Mouse (Mus musculus) liver, embryonic 14.5 days (tissue): Measurements from ENCODE around the gene Defb30. TPM values are rescaled to one million over a fixed set of nuclear protein-coding genes. Genes with fewer than 3 reads are reported as not detected.

Experiments
- ATAC-seq: fragments of 200-750 bp; cut with Nextera tagmentation; 2 replicates; pipeline ENCODE4 v1.8.0; 2017; ENCODE audit warnings: moderate number of reproducible peaks, mild to moderate bottlenecking, moderate library complexity; ENCODE audit not compliant: insufficient read depth
- DNase-seq, 3 experiments: peaks; one replicate each; pipeline ENCODE4 v3.0.0-alpha.2; 2012 to 2013; ENCODE audit warnings: low read depth in 3 of 3, low spot score in 3 of 3
- H3K27ac ChIP-seq: fragments of 300-500 bp; sonication (generic); 2 replicates; pipeline ENCODE4 v1.5.1; 2014; ENCODE audit warnings: moderate library complexity, mild to moderate bottlenecking, control low read depth, inconsistent platforms
- H3K27me3 ChIP-seq: fragments of 300-500 bp; sonication (generic); 2 replicates; pipeline ENCODE4 v1.6.1; 2014; ENCODE audit warnings: mild to moderate bottlenecking, low read length, moderate library complexity; ENCODE audit not compliant: control insufficient read depth, insufficient read depth
- H3K36me3 ChIP-seq: fragments of 300-500 bp; sonication (generic); replicated peaks from 2 replicates; pipeline ENCODE4 v1.6.1; 2014; ENCODE audit warnings: low read depth; ENCODE audit not compliant: control insufficient read depth, insufficient read depth
- H3K4me1 ChIP-seq, 2 experiments: fragments of 200-500 bp in 1 of 2; fragments of 300-500 bp in 1 of 2; sonication (generic) in 1 of 2; replicated peaks; 2 replicates each; pipeline ENCODE4 v1.6.1; 2012 to 2014; ENCODE audit warnings: antibody characterized with exemption in 1 of 2, inconsistent platforms in 1 of 2, low read length in 1 of 2; ENCODE audit not compliant: control insufficient read depth in 2 of 2, insufficient read depth in 2 of 2
- H3K4me2 ChIP-seq: fragments of 300-500 bp; sonication (generic); 2 replicates; pipeline ENCODE4 v1.6.1; 2014; ENCODE audit warnings: low read depth, mild to moderate bottlenecking, control low read depth, moderate library complexity
- H3K4me3 ChIP-seq, 2 experiments: fragments of 200-500 bp in 1 of 2; fragments of 300-500 bp in 1 of 2; sonication (generic) in 1 of 2; 2 replicates each; pipeline ENCODE4 v1.5.1; 2012 to 2014; ENCODE audit warnings: low read depth in 2 of 2, low read length in 2 of 2, mild to moderate bottlenecking in 2 of 2, control low read depth in 1 of 2, inconsistent platforms in 1 of 2, moderate library complexity in 1 of 2; ENCODE audit not compliant: insufficient read depth in 1 of 2
- H3K9ac ChIP-seq: fragments of 300-500 bp; sonication (generic); replicated peaks from 2 replicates; pipeline ENCODE4 v1.6.1; 2014; ENCODE audit warnings: mild to moderate bottlenecking, control low read depth, moderate library complexity
- H3K9me3 ChIP-seq: fragments of 300-500 bp; sonication (generic); 2 replicates; pipeline ENCODE4 v1.6.1; 2016; ENCODE audit warnings: low read length, mixed read lengths; ENCODE audit not compliant: control insufficient read depth
- CTCF ChIP-seq: IDR thresholded peaks from 2 replicates; pipeline ENCODE4 v1.5.1; 2016; ENCODE audit warnings: antibody characterized with exemption, low read depth, control low read depth
- EP300 ChIP-seq: IDR thresholded peaks from 2 replicates; pipeline ENCODE4 v1.6.1; 2016; ENCODE audit warnings: antibody characterized with exemption, low read depth
- WGBS: fragments of 180-500 bp; shearing (Covaris S2); extraction: QIAGEN DNeasy Blood & Tissue Kit; methylation state at CpG from one replicate; pipeline ENCODE4 v1.1.7; 2014; ENCODE audit not compliant: insufficient replicate concordance; 5-methylcytosine and 5-hydroxymethylcytosine counted together
- polyA plus RNA-seq, 2 experiments: library from polyadenylated mRNA; depleted of rRNA in 1 of 2; stranded (reverse) in 1 of 2; unstranded in 1 of 2; fragments of >200 nt; fragmentation: Nextera tagmentation in 1 of 2; extraction: Ambion mirVana in 1 of 2; gene quantifications; 2 replicates each; pipeline versions ENCODE4 v1.2.1 to v1.2.3; 2012 to 2014

Gene Defb30
- polyA plus RNA-seq (2012; rRNA removed), result not detected in 2 replicates
- not detected in 2 replicates for polyA plus RNA-seq (2014; fragmentation: Nextera tagmentation; extraction: Ambion mirVana)

DNA sequence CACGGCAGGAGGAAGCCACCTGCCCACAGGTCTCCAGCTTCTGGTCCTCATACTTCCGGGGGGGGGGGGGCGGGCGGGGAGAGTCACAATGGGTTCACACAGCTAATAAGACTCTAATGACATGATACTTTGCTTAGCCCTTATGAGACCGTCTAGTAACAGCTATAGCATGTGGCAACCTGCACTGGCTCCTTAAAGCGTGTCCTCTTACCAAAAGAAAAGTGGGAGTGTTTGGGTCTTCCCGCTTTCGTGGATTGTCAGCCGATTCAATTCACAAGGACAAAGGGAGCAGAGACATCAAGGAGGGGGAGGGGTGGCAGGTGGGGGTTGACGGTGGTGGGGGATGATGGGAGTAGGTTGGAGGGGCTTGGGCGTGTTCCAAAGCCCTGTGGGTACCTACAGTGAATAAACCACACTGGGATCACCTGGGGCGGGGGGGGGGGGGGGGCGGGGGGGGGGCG, at the start of gene Defb30:
Gene Defb30 (minus strand): TSS at position 51 of the 461 bp plus-strand sequence.
- no peak for DNase-seq
- no peaks in the 10 kb centered on the region for H3K27me3 ChIP-seq

DNA sequence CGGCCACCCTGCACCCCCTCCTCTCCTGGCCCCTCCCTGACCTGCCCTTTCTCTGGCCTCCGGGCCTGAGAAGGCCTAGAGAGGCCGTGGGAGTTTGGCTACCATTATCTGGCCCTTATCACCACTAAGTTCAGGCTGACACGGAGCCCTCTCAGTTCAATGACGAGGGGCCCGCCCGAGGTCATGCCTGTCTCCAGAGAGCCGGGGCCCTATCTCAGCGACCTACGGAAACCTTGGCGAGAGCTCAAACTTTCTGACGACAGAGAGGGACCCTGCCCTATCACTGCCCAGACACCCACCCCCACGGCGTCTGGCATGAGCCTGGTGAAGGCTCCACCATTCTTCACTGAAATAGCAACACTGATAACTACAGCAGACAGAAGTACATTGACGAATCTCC, 17.9 kb upstream of the Defb30 start:
- Histone ChIP-seq H3K4me3 (no peak overlapping the region; a peak in 1 of 4 replicates), H3K36me3 (no peaks in the 10 kb centered on the region), H3K27me3 (peaks cover 21% of the 10 kb centered on the region), H3K9me3 (no peaks in the 10 kb centered on the region; the same call in 1 of the 2 replicates), H3K9ac (peak overlapping the region; percentile 43), H3K4me2 (peak overlapping the region; percentile 61), H3K27ac (no peak overlapping the region), H3K4me1 (peaks cover 25 to 31% of the 10 kb centered on the region in 2 experiments)
- WGBS, result 6% methylated on average over 15 of the region's 15 CpGs
- ATAC-seq (peak; percentile 76), DNase-seq (peak in 1 of 3 experiments; percentile 45)
- TF ChIP-seq CTCF (no peak), EP300 (no peak)

More for the DNA sequence above, at the start of gene Defb30:
- TF ChIP-seq CTCF, result no peak
- no peak for TF ChIP-seq EP300
- Histone ChIP-seq H3K27ac (no peak within 1 kb of the TSS), H3K4me3 (no peak within 1 kb of the TSS), H3K4me2 (no peak within 1 kb of the TSS), H3K36me3 (no peaks in the 10 kb centered on the region), H3K4me1 (no peaks in the 10 kb centered on the region), H3K9ac (no peak within 1 kb of the TSS), H3K9me3 (no peaks in the 10 kb centered on the region)
- 61% methylated on average over 11 of the region's 14 CpGs for WGBS
- ATAC-seq, result no peak

DNA sequence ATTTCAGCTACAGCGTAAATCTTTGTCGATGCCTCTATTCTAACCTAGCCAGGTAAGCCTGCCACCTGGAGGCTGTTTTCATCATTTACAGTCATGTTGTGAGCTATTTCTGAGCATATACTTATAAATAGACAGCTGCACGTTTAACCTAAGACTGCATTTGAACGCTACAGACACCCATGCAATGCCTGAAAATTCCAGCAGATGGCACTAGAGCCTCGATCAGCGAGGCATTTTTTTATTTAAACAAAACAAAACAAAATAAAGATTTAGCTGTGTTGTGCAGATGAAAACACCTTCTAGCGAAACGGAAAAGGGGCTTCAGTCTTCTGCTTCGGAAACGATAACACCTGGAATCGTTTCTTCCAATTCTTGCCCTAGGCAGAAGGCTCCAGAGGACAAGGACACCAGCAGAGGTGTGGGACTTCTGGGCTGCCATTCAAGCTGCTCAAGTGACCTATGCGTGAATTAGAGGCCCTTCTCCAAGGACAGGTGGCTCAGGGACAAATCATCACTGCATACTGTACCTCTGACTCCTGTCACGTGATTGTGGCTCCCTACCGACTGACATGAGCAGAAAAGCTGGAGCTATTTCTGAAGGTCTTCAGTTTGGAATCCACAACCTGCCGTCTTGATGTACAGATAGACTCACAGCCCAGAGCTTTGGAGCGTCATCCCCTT, 17.0 kb upstream of the Defb30 start:
- no peak for ATAC-seq
- no peaks in the 10 kb centered on the region; the same call in 1 of the 2 replicates for H3K9me3 ChIP-seq
- H3K4me2 ChIP-seq, result peak overlapping the region; percentile 6; the same call in 1 of the 2 replicates
- H3K9ac ChIP-seq, result no peak overlapping the region
- H3K4me1 ChIP-seq, result peaks cover 34 to 39% of the 10 kb centered on the region in 2 experiments
- peaks cover 15% of the 10 kb centered on the region for H3K27me3 ChIP-seq
- no peak overlapping the region for H3K4me3 ChIP-seq
- peak; percentile 59 to 67 (median 61) for DNase-seq
- H3K36me3 ChIP-seq, result no peaks in the 10 kb centered on the region
- peak overlapping the region; percentile 16 for H3K27ac ChIP-seq
- no peak for TF ChIP-seq EP300
- TF ChIP-seq CTCF, result peak; percentile 94
- WGBS, result 24% methylated on average over 16 of the region's 16 CpGs

DNA sequence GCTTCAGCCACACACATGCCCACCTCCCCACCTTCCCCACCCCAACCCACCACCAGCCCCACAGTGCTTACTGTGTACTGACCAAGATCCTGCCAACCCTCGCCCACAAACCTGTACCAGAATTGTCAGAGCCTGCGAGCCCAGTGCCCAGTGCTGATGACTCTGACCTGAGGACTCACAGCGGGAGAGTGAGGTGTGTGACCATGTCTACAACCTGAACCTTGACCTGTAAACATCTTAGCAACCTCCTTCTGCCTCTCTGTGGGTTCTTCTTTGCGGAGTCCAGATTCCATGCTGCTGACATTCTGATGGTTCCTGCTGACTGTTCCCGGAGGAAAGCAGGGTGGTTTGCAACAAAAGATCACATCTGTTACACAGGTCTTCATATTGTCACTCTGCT, 15.6 kb upstream of the Defb30 start:
- DNase-seq (no peak), ATAC-seq (no peak)
- H3K9me3 ChIP-seq, result no peaks in the 10 kb centered on the region; the same call in 1 of the 2 replicates
- 73% methylated on average over 5 of the region's 5 CpGs for WGBS
- H3K36me3 ChIP-seq, result no peaks in the 10 kb centered on the region
- TF ChIP-seq EP300 (no peak), CTCF (no peak)
- H3K27ac ChIP-seq, result no peak overlapping the region
- peaks cover 47 to 51% of the 10 kb centered on the region in 2 experiments for H3K4me1 ChIP-seq
- no peak overlapping the region for H3K4me2 ChIP-seq
- no peak overlapping the region for H3K9ac ChIP-seq
- H3K4me3 ChIP-seq, result no peak overlapping the region
- peaks cover 9% of the 10 kb centered on the region for H3K27me3 ChIP-seq

DNA sequence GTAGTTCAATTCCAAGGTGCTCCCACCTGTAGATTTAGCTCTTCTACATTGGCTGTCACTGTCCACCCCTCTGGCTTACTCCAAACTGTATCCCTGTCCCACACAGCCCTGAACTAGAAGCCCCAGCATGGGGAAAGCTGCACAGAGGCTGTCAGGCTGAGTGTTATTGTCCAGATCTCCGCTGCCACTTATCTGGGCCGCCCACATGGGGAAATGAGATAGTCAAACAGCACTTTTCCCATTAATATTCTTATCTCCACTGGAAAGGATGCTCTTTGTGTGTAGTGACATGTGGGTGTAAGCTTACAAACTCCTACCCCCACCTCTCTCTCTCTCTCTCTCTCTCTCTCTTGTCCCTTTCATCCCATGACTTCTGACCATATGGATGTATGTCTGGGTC, 12.4 kb upstream of the Defb30 start:
- no peaks in the 10 kb centered on the region for H3K36me3 ChIP-seq
- TF ChIP-seq CTCF, result no peak
- peak; percentile 95 for TF ChIP-seq EP300
- ATAC-seq (peak; percentile 88), DNase-seq (peak; percentile 81 to 86 (median 86))
- no peak overlapping the region for H3K4me3 ChIP-seq
- H3K4me1 ChIP-seq, result peaks cover 37 to 41% of the 10 kb centered on the region in 2 experiments
- WGBS, result 9% methylated on average over 2 of the region's 2 CpGs
- H3K9ac ChIP-seq, result no peak overlapping the region; the same call in 1 of the 2 replicates
- no peaks in the 10 kb centered on the region for H3K27me3 ChIP-seq
- H3K9me3 ChIP-seq, result no peaks in the 10 kb centered on the region; the same call in 1 of the 2 replicates
- H3K27ac ChIP-seq, result peak overlapping the region; percentile 71
- peak overlapping the region; percentile 44 for H3K4me2 ChIP-seq
